Mouse (Mus musculus): ENCODE data around the gene Nudt22. TPM values are rescaled to one million over a fixed set of nuclear protein-coding genes. Genes with fewer than 3 reads are reported as not detected.
A peak's percentile ranks its signal among the peaks of the same experiment; 100 is the strongest.

The Nudt22 gene
- 29.9 TPM in 2 replicates for polyA plus RNA-seq (2015; fragmentation: Nextera tagmentation; extraction: Ambion mirVana)

DNA sequence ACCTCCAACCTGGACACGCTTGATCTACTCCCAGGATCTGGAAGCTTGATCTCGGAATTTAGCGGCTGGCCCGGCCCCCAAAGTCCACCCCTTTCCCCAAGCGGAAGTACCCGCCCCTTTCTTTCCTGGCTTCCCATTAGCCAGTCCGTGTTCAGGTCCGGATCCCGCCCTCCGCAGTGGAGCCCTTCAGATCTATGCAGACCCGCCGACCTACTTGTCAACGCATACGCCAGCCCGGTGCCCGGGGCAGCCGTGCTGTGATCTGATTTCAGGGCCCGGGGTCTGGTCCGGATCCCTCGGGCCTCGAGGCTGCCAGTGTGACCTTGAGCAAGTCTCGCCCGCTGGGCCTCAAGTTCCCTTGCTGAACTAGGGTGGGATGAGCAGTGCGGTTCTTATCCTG is at the start of gene Nudt22, which contains the start of gene Trpt1:
TSS of gene Nudt22 (minus strand) at position 112 of the 400 bp plus-strand sequence.
TSS of gene Trpt1 (plus strand) at position 126 of the 400 bp plus-strand sequence.
- Histone ChIP-seq H3K36me3 (peaks cover 23% of the 10 kb centered on the region), H3K4me1 (replicated peaks) (peaks cover 47% of the 10 kb centered on the region), H3K9ac (peak within 1 kb of the TSS; percentile 82), H3K9me3 (replicated peaks) (no peaks in the 10 kb centered on the region), H3K27ac (peak within 1 kb of the TSS; percentile 87), H3K27me3 (no peaks in the 10 kb centered on the region), H3K4me2 (peak within 1 kb of the TSS; percentile 85), H3K4me3 (peak within 1 kb of the TSS; percentile 67)
- peak; percentile 70 for ATAC-seq (replicated peaks; ENCODE audit: insufficient number of reproducible peaks, insufficient read depth, low FRiP score, low read depth)
- WGBS, result 0% methylated on average over 24 of the region's 24 CpGs

DNA sequence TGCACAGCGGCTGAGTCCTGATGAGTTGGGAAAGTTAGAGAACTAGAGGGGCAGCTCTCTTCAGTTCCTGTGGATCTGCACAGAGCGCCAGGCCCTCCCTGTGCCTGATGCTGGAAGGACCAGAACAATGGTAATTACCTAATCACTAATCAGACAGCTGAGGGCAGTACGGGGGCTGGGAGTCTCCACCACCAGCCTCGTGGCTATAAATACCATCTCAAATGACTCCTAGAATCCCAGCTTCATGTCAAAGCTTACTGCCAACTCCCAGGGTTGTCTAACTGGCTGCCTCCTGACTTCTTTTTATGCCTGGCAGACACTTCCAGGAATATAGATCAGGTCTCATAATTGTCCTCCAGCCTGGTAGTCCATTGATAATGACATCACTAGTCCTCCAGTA is 48.8 kb upstream of the Nudt22 start:
- H3K27me3 ChIP-seq, result no peaks in the 10 kb centered on the region
- H3K4me1 ChIP-seq (replicated peaks), result peaks cover 18% of the 10 kb centered on the region
- no peak for ATAC-seq (replicated peaks; ENCODE audit: insufficient number of reproducible peaks, insufficient read depth, low FRiP score, low read depth)
- H3K4me2 ChIP-seq, result no peak overlapping the region
- H3K27ac ChIP-seq, result peak overlapping the region; percentile 81
- H3K36me3 ChIP-seq, result no peaks in the 10 kb centered on the region
- peak overlapping the region; percentile 20; the same call in 1 of the 2 replicates for H3K9ac ChIP-seq
- no peaks in the 10 kb centered on the region for H3K9me3 ChIP-seq (replicated peaks)
- no peak overlapping the region for H3K4me3 ChIP-seq
- 22% methylated on average over 4 of the region's 4 CpGs for WGBS

DNA sequence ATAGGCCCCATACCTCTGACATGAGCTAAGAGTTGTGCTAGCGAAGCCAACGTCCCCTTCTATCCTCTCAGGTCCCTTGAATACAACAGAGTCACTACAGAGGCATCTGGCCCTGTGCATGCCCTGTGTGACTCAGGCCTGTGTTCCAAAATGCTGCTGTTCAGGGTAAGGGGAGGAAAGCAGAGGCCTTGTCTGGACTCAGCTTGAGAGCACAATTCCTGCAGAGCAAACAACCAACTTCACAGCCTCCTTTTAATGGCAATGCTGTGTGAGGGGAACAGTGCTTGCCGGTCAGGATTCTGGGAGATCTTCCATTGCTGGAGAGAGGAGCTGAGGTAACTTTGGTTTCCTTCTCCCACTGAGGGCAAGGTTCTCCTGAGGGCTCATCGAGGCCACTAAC is 48.4 kb upstream of the Nudt22 start:
- peak overlapping the region; percentile 81 for H3K27ac ChIP-seq
- ATAC-seq (replicated peaks; ENCODE audit: insufficient number of reproducible peaks, insufficient read depth, low FRiP score, low read depth), result no peak
- H3K4me2 ChIP-seq, result no peak overlapping the region
- H3K4me3 ChIP-seq, result no peak overlapping the region
- no peaks in the 10 kb centered on the region for H3K27me3 ChIP-seq
- WGBS, result 47% methylated on average over 4 of the region's 4 CpGs
- H3K36me3 ChIP-seq, result no peaks in the 10 kb centered on the region
- H3K4me1 ChIP-seq (replicated peaks), result peaks cover 18% of the 10 kb centered on the region
- H3K9ac ChIP-seq, result peak overlapping the region; percentile 20; the same call in 1 of the 2 replicates
- H3K9me3 ChIP-seq (replicated peaks), result no peaks in the 10 kb centered on the region

DNA sequence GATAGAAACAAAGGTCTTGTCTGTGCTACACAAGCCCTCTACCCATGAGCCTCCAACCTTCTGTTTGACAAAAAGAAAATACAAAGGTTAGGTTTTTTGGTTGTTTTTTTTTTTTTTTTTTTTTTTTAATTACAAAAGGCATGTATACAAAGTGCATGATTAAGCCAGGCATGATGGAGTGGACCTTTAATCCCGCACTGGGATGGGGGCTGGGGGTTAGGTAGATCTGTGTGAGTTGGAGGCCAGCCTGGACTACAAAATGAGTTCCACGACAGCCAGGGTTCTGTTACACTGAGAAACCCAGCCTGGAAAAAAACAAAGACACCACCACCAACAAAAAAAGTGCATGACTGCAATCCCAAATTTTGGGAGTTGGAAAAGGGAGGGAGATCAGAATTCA is 45.3 kb upstream of the Nudt22 start:
- ATAC-seq (replicated peaks; ENCODE audit: insufficient number of reproducible peaks, insufficient read depth, low FRiP score, low read depth), result no peak
- Histone ChIP-seq H3K4me3 (peak overlapping the region; percentile 60; the same call in 1 of the 2 replicates), H3K27me3 (no peaks in the 10 kb centered on the region), H3K27ac (0 out of 2 replicates have a peak overlapping the region, but pooled peaks have one; percentile 96), H3K9me3 (replicated peaks) (no peaks in the 10 kb centered on the region), H3K4me1 (replicated peaks) (peaks cover 42% of the 10 kb centered on the region), H3K36me3 (no peaks in the 10 kb centered on the region), H3K4me2 (peak overlapping the region; percentile 87), H3K9ac (no peak overlapping the region)
- 84% methylated on average over 2 of the region's 2 CpGs for WGBS

DNA sequence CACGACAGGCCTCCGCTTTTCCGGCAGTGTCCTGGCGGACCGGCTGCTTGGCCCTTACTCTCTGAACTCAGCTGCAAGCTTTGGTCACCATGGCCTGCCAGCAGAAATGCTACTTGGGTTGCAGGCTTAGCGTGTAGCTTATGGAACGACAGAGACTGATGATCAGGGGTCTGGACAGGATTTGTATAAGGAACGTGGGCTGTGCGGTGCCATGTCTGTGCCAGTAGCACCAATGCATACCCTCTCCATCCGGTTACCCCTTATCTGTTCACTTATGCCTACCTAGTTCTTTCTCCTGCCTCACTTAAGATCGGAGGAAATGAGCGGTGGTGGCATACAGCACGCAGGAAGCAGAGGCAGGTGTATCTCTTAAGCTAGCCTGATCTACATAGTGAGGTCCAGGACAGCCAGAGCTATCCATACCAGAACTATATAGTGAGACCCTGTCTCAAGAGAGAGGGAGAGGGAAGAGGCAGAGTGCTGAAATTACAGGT is 44.8 kb upstream of the Nudt22 start:
- peak overlapping the region; percentile 76 for H3K9ac ChIP-seq
- peak overlapping the region; percentile 96 for H3K27ac ChIP-seq
- H3K27me3 ChIP-seq, result no peaks in the 10 kb centered on the region
- H3K36me3 ChIP-seq, result no peaks in the 10 kb centered on the region
- peaks cover 42% of the 10 kb centered on the region for H3K4me1 ChIP-seq (replicated peaks)
- peak overlapping the region; percentile 60 for H3K4me3 ChIP-seq
- ATAC-seq (replicated peaks; ENCODE audit: insufficient number of reproducible peaks, insufficient read depth, low FRiP score, low read depth), result no peak
- no peaks in the 10 kb centered on the region for H3K9me3 ChIP-seq (replicated peaks)
- peak overlapping the region; percentile 87 for H3K4me2 ChIP-seq
- 18% methylated on average over 13 of the region's 13 CpGs for WGBS

DNA sequence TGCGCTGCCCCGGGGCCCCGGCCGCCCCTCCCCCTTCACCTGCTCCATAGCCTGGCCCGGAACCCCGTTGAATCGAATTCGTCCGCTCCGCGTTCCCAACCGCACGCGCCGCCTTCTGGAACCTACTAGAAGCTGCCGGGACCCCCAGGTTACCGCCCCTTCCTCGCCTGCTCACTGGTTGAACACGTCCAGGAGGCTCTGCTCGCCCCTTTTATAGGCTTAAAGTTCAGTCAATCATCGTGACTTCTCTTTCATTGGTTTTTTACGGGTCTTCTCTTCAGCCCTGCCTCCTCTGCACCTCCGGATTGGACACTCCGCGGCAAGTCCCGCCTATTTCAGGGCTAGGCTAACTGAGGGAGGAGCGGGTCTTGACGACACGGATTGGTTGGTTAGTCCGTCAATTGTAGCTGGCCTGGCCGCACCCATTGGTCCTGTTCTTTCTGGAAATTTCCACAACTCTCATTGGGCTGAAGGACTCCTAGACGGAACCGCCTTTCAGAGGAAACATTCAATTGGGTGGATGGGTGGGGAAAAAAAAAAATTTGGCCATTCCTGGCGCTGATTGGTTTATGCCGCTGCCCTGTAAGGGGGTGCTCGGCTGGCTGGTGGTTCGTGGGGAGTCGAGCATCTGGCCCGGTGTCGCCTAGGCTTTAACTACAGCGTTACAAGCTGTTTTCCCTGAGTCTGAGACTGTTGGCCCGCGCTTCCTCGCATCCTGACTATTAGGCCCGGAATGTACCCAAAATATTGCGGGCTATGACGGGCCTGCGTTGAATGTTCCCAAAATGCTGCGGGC is 44.1 kb upstream of the Nudt22 start, which contains the start of gene Stip1:
TSS of gene Stip1 (minus strand) at position 127 of the 796 bp plus-strand sequence.
- ATAC-seq (replicated peaks; ENCODE audit: insufficient number of reproducible peaks, insufficient read depth, low FRiP score, low read depth), result peak; percentile 98
- Histone ChIP-seq H3K4me3 (peak within 1 kb of the TSS; percentile 90), H3K9me3 (replicated peaks) (no peaks in the 10 kb centered on the region), H3K4me2 (peak within 1 kb of the TSS; percentile 87), H3K9ac (peak within 1 kb of the TSS; percentile 88), H3K27ac (peak within 1 kb of the TSS; percentile 96), H3K27me3 (no peaks in the 10 kb centered on the region), H3K36me3 (peaks cover 3% of the 10 kb centered on the region; the same call in 1 of the 2 replicates), H3K4me1 (replicated peaks) (peaks cover 40% of the 10 kb centered on the region)
- WGBS, result under 1% methylated on average over 49 of the region's 49 CpGs

DNA sequence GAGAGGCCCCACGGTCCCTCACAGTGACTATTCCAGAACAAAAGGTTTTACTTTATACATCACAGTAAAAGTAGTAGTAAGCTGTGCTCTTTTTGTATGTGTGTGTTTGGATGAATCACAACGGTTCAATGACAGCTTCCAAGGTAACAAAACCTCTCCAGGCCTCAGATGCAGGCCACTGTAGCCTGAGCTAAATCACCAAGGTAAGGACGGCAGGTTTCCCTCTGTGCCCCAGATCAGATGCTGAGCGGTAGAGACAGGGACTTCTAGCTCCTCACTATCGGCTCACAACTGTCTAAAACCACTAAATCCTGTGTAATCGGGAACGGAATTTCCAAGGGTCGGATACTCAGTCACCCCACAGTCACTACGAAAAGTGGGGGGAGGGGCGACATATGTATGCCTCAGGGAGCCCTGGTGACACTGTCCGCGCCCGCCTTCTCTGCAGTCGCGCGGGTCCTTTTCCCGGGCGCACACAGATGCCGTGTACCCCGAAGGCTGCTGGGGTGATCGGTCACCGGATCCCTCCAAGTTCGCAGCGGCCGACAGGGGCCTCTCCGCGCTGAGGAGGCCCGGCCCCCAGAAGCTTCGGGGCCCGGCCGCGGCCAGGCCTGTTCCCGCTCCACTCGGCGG is 43.3 kb upstream of the Nudt22 start:
- no peaks in the 10 kb centered on the region for H3K9me3 ChIP-seq (replicated peaks)
- WGBS, result 2% methylated on average over 34 of the region's 35 CpGs
- no peaks in the 10 kb centered on the region for H3K27me3 ChIP-seq
- peaks cover 33% of the 10 kb centered on the region for H3K4me1 ChIP-seq (replicated peaks)
- H3K4me3 ChIP-seq, result peak overlapping the region; percentile 90
- peak overlapping the region; percentile 88 for H3K9ac ChIP-seq
- peaks cover 10% of the 10 kb centered on the region for H3K36me3 ChIP-seq
- peak overlapping the region; percentile 75 for H3K4me2 ChIP-seq
- peak; percentile 4 for ATAC-seq (replicated peaks; ENCODE audit: insufficient number of reproducible peaks, insufficient read depth, low FRiP score, low read depth)
- peak overlapping the region; percentile 91 for H3K27ac ChIP-seq

DNA sequence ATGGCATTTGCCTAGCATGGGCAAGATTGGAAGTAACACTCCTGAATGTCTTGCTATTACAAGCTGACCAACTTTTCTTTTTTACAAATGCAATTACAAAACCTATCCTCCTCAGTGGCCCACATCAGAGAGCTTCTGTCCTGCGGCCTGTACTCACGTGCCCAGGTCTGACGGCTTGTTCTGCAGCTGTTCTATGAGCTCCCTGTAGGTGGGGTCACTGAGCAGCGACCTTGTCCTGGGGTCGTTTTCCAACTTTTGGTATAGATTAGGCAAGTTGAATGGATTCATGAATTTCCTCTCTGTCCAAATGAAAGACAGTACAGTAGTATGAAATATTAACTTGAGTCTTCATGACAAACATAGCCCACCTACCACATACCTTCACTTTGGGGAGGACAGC is 38.1 kb upstream of the Nudt22 start:
- Histone ChIP-seq H3K4me1 (replicated peaks) (peaks cover 23% of the 10 kb centered on the region), H3K27me3 (no peaks in the 10 kb centered on the region), H3K9ac (no peak overlapping the region), H3K9me3 (replicated peaks) (no peaks in the 10 kb centered on the region), H3K27ac (no peak overlapping the region), H3K4me3 (no peak overlapping the region), H3K36me3 (peaks cover 56% of the 10 kb centered on the region), H3K4me2 (no peak overlapping the region)
- WGBS, result 81% methylated on average over 5 of the region's 5 CpGs
- no peak for ATAC-seq (replicated peaks; ENCODE audit: insufficient number of reproducible peaks, insufficient read depth, low FRiP score, low read depth)

DNA sequence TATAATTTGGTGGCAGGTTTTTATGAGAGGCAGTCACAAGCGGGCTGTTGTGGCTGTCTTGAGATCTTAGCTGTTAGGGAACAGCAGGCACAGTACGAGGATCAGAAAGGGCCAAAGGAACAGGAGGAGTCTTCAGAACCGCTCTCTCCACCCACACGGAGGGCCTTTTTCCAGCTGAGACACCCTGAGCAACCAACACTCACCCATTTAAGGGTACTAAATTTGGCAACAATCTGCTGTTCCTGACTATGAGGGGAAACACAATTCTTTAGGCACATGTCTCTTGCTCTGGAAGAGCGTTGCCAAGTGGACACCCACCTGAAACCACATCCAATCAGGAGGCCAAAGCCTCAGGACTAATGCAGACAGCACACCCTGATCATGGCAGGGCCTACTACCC is 33.6 kb upstream of the Nudt22 start:
- no peak overlapping the region for H3K27ac ChIP-seq
- no peak overlapping the region for H3K9ac ChIP-seq
- no peaks in the 10 kb centered on the region for H3K27me3 ChIP-seq
- no peak overlapping the region for H3K4me3 ChIP-seq
- H3K4me2 ChIP-seq, result no peak overlapping the region
- ATAC-seq (replicated peaks; ENCODE audit: insufficient number of reproducible peaks, insufficient read depth, low FRiP score, low read depth), result no peak
- WGBS, result 93% methylated on average over 5 of the region's 5 CpGs
- H3K36me3 ChIP-seq, result peaks cover 91% of the 10 kb centered on the region
- no peaks in the 10 kb centered on the region for H3K4me1 ChIP-seq (replicated peaks)
- no peaks in the 10 kb centered on the region for H3K9me3 ChIP-seq (replicated peaks)

DNA sequence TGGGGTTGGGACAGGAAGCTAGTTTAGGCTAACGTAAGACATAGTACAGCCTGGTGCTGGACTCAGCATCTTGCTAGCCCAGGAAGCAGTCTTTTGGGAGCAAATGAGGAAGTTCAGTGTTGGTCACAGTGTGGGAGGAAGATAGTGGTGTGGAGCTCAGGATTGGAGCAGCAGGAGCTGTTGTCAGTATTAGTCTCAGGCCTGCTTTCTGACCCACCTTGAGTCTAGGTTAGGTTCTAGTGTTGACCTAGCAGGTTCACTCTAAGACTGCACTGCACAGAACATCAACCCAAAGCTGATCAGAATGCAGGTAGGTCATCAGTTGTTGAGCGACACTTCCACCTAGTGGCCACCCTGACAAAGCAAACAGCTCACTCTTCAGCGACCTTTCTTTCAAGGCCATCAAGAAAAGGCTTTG is 24.3 kb upstream of the Nudt22 start:
- H3K27ac ChIP-seq, result peak overlapping the region; percentile 60
- H3K4me2 ChIP-seq, result no peak overlapping the region
- no peak overlapping the region for H3K9ac ChIP-seq
- WGBS, result 42% methylated on average over 3 of the region's 3 CpGs
- peaks cover 10% of the 10 kb centered on the region for H3K4me1 ChIP-seq (replicated peaks)
- peaks cover 56% of the 10 kb centered on the region for H3K36me3 ChIP-seq
- H3K4me3 ChIP-seq, result no peak overlapping the region
- no peaks in the 10 kb centered on the region for H3K9me3 ChIP-seq (replicated peaks)
- peak; percentile 18; the same call in 1 of the 2 replicates for ATAC-seq (replicated peaks; ENCODE audit: insufficient number of reproducible peaks, insufficient read depth, low FRiP score, low read depth)
- H3K27me3 ChIP-seq, result no peaks in the 10 kb centered on the region

DNA sequence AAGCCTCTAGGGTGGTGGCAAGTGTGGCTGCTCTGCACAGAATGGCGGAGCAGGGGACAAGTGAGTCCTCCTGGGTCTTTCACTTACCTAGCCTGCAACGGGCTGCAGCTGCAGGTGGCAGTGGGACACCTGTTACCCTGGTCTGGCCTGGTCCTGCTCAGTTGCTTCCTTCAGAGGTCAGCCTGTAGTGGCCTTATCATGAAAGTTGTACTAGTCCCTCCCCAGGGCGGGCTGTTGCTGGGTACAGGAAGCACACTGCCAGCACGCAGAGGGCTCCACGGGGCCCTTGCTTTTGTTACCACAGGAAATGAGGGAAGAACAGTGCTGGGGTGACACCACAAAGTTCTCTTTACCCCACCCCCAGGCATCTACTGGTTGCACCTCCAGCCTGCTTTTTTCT is 23.3 kb upstream of the Nudt22 start, which contains the start of gene Fermt3:
TSS of gene Fermt3 (minus strand) at position 279 of the 400 bp plus-strand sequence.
- no peak within 1 kb of the TSS for H3K9ac ChIP-seq
- no peaks in the 10 kb centered on the region for H3K9me3 ChIP-seq (replicated peaks)
- H3K36me3 ChIP-seq, result peaks cover 45% of the 10 kb centered on the region
- no peaks in the 10 kb centered on the region for H3K27me3 ChIP-seq
- H3K4me2 ChIP-seq, result peak within 1 kb of the TSS; percentile 23; the same call in 1 of the 2 replicates
- peak within 1 kb of the TSS; percentile 60 for H3K27ac ChIP-seq
- ATAC-seq (replicated peaks; ENCODE audit: insufficient number of reproducible peaks, insufficient read depth, low FRiP score, low read depth), result peak; percentile 53; the same call in 1 of the 2 replicates
- 58% methylated on average over 5 of the region's 5 CpGs for WGBS
- peak within 1 kb of the TSS; percentile 20 for H3K4me3 ChIP-seq
- H3K4me1 ChIP-seq (replicated peaks), result peaks cover 10% of the 10 kb centered on the region
